Mouse (Mus musculus): Measurements from ENCODE around the gene Cldn3. TPM values are rescaled to one million over a fixed set of nuclear protein-coding genes. Genes with fewer than 3 reads are reported as not detected.

Cldn3 gene
- polyA plus RNA-seq, 1 experiment from 2014 or later = 137 TPM

DNA sequence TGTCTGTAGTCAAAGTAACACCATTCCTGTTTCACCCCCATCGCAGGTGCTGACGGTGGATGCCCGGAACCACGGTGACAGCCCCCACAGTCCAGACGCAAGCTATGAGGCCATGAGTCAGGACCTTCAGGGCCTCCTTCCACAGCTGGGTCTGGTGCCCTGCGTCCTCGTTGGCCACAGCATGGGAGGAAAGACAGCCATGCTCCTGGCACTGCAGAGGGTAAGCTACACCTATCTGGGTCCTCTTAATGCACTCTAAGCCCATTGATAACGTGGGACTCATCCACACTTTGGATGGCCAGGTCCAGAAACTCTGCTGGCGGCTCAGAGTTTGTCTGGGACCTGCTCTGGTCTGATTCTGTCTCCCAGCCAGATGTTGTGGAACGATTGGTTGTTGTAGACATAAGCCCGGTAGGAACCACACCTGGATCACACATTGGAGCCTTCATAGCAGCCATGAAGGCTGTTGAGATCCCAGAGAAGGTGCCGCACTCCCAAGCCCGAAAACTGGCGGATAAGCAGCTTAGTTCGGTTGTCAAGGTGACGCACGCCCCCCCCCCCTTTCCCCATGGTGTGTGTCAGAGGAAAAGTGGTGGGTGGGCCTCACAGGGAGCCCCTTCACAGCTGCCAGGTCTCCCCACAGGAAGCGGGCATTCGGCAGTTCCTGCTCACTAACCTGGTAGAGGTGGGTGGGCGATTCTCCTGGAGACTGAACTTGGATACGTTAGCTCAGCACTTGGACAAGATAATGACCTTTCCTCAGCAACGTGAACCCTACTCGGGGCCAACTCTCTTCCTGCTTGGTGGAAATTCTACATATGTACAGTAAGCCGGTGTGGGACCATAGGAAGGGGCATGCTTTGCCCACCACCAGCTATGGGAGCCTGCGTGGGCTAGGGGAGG lies 25.1 kb downstream of the Cldn3 start:
- H3K36me3 ChIP-seq (ENCODE audit: insufficient read depth) = no peaks in the 10 kb centered on the region

DNA sequence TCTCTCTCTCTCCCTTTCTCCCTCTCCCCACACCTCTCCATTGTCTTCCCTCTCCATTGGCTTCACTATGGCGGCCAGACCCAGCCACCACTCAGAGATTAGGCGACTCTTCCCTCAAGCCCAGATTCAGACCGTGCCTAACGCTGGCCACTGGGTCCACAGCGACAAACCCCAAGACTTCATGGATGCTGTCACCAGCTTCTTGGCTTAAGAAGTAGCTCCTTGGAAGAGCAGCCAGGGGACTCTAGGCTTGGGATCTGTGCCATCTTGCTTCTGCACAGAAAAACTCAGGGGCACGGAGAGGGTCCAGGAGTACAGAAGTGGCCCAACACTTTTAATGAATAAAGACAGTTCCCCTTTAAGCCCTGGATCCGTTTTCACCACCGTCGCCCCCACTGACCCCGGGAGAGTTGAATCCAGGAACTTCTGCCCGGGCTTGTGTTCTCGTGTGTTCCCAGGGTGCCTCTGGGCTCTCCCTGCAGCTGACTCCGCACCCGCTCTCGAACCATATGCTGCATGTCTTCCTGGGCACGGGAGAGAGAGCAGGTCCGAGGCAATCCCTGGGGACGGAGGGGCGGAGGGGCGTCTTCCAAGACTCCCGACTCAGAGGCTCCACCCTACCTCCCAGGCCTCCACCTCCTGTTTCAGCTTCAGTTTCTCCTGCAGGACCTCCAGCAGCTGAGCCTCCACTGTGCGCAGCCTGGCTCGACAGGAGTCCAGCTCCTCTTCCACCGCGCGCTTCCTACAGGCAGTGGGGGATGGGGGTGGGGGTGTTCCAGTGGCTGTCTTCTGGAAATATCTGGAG lies 26.0 kb downstream of the Cldn3 start:
- no peaks in the 10 kb centered on the region for H3K36me3 ChIP-seq (ENCODE audit: insufficient read depth)
- ATAC-seq (ENCODE audit: insufficient read depth) (no peak), DNase-seq (no peak)
- no peak for TF ChIP-seq CTCF (IDR thresholded peaks at IDR 0.05; ENCODE audit: low read depth)
- WGBS = 25% methylated on average over 26 of the region's 26 CpGs
- H3K4me3 ChIP-seq (ENCODE audit: low read depth, low read length) = peak overlapping the region; percentile 24
- H3K9ac ChIP-seq = peak overlapping the region; percentile 32; the same call in 1 of the 2 replicates
- no peaks in the 10 kb centered on the region for H3K27me3 ChIP-seq (ENCODE audit: insufficient read depth, low read length)
- peak overlapping the region; percentile 52 for H3K4me2 ChIP-seq
- H3K9me3 ChIP-seq (ENCODE audit: low read depth, low read length) = no peaks in the 10 kb centered on the region
- no peak overlapping the region for H3K27ac ChIP-seq (ENCODE audit: low read depth)
- H3K4me1 ChIP-seq (ENCODE audit: insufficient read depth) = peaks cover 22% of the 10 kb centered on the region

More for the DNA sequence above, 25.1 kb downstream of the Cldn3 start:
- DNase-seq (no peak), ATAC-seq (ENCODE audit: insufficient read depth) (no peak)
- H3K9me3 ChIP-seq (ENCODE audit: low read depth, low read length) = no peaks in the 10 kb centered on the region
- peak overlapping the region; percentile 60; the same call in 1 of the 2 replicates for H3K4me3 ChIP-seq (ENCODE audit: low read depth, low read length)
- 0 out of 2 replicates have a peak overlapping the region, but pooled peaks have one; percentile 96 for H3K27ac ChIP-seq (ENCODE audit: low read depth)
- H3K4me2 ChIP-seq = peak overlapping the region; percentile 61
- no peak overlapping the region for H3K9ac ChIP-seq
- peaks cover 22% of the 10 kb centered on the region for H3K4me1 ChIP-seq (ENCODE audit: insufficient read depth)
- WGBS = 78% methylated on average over 25 of the region's 25 CpGs
- no peak for TF ChIP-seq CTCF (IDR thresholded peaks at IDR 0.05; ENCODE audit: low read depth)
- H3K27me3 ChIP-seq (ENCODE audit: insufficient read depth, low read length) = no peaks in the 10 kb centered on the region

DNA sequence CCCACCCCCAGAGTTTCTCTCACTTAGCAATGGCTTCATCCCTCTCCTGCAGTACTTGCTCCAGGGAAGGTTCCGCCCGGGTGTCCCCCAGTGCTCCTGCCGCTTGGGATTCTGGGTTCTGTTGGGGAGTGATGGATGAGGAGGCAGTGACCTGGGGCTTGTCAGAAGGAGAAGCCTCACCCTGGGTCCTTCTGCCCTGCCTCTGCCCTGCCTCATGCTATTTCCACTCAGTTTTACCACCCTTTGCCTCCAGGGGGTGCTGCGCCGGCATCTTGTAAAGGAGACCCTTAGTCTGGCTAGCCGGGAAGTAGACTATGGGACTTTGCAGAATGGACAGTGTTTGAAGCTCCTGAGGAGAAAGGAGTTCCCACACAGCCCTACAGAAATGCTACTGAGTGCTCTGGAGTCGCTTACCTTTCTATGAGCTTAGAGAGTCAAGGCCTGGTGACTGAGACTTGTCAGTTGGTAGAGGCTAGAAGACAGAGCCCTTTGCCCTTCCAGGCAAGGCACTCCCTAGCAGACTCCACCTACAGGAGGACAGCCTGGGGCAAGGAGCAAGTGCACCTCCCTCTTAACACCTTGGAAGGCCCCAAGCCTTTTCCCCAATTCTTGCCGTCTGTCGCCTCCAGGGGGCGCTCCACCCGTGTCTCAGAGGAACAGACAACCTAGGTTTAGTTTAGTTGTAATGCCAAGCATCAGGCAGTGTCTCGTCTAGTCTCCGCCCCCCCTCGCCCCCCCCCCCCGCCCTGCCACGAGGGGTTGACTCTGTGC lies 26.8 kb downstream of the Cldn3 start:
- Histone ChIP-seq H3K9ac (peak overlapping the region; percentile 32; the same call in 1 of the 2 replicates), H3K27me3 (ENCODE audit: insufficient read depth, low read length) (no peaks in the 10 kb centered on the region), H3K4me1 (ENCODE audit: insufficient read depth) (peaks cover 22% of the 10 kb centered on the region), H3K27ac (ENCODE audit: low read depth) (0 out of 2 replicates have a peak overlapping the region, but pooled peaks have one; percentile 54), H3K9me3 (ENCODE audit: low read depth, low read length) (no peaks in the 10 kb centered on the region), H3K36me3 (ENCODE audit: insufficient read depth) (no peaks in the 10 kb centered on the region), H3K4me3 (ENCODE audit: low read depth, low read length) (peak overlapping the region; percentile 24), H3K4me2 (peak overlapping the region; percentile 52)
- peak; percentile 89 for DNase-seq
- 5% methylated on average over 16 of the region's 16 CpGs for WGBS
- no peak for ATAC-seq (ENCODE audit: insufficient read depth)
- peak; percentile 73 for TF ChIP-seq CTCF (IDR thresholded peaks at IDR 0.05; ENCODE audit: low read depth)

DNA sequence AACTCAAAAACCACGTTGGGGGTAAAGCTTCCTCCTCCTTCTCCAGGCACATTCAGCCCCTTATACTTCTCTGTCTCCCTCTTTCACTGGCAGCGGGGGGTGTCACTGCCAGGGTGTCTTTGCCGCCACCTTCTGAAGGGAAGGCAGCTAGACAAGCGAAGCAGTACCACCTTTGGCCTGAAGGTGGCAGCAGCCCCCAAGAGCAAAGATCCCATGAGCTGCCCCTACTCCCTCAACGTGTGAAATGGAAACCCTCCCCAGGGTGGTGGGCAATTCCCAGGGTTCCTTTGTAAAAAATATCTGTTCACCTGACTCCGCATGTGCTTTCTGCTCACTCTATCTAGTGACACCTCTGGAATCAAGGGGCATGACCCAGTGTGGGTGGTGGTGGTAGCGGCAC lies 29.5 kb downstream of the Cldn3 start:
- Histone ChIP-seq H3K4me2 (no peak overlapping the region), H3K9me3 (ENCODE audit: low read depth, low read length) (no peaks in the 10 kb centered on the region), H3K4me3 (ENCODE audit: low read depth, low read length) (no peak overlapping the region), H3K36me3 (ENCODE audit: insufficient read depth) (no peaks in the 10 kb centered on the region), H3K27ac (ENCODE audit: low read depth) (no peak overlapping the region), H3K27me3 (ENCODE audit: insufficient read depth, low read length) (no peaks in the 10 kb centered on the region), H3K9ac (no peak overlapping the region), H3K4me1 (ENCODE audit: insufficient read depth) (peaks cover 17% of the 10 kb centered on the region)
- peak; percentile 98 for TF ChIP-seq CTCF (IDR thresholded peaks at IDR 0.05; ENCODE audit: low read depth)
- 13% methylated on average over 7 of the region's 7 CpGs for WGBS
- peak; percentile 20; the same call in 1 of the 2 replicates for ATAC-seq (ENCODE audit: insufficient read depth)
- peak; percentile 92 for DNase-seq

GRCm38 (mm10) chr5:135016224-135016759 lies 30.3 kb downstream of the Cldn3 start:
- no peak overlapping the region for H3K4me2 ChIP-seq
- DNase-seq (no peak), ATAC-seq (ENCODE audit: insufficient read depth) (no peak)
- H3K4me1 ChIP-seq (ENCODE audit: insufficient read depth) = peaks cover 10% of the 10 kb centered on the region; the same call in 1 of the 2 replicates
- no peak overlapping the region for H3K9ac ChIP-seq
- H3K9me3 ChIP-seq (ENCODE audit: low read depth, low read length) = no peaks in the 10 kb centered on the region
- peak; percentile 24 for TF ChIP-seq CTCF (IDR thresholded peaks at IDR 0.05; ENCODE audit: low read depth)
- no peaks in the 10 kb centered on the region for H3K36me3 ChIP-seq (ENCODE audit: insufficient read depth)
- H3K27ac ChIP-seq (ENCODE audit: low read depth) = no peak overlapping the region
- H3K4me3 ChIP-seq (ENCODE audit: low read depth, low read length) = no peak overlapping the region
- WGBS = 35% methylated on average over 4 of the region's 4 CpGs
- H3K27me3 ChIP-seq (ENCODE audit: insufficient read depth, low read length) = no peaks in the 10 kb centered on the region

DNA sequence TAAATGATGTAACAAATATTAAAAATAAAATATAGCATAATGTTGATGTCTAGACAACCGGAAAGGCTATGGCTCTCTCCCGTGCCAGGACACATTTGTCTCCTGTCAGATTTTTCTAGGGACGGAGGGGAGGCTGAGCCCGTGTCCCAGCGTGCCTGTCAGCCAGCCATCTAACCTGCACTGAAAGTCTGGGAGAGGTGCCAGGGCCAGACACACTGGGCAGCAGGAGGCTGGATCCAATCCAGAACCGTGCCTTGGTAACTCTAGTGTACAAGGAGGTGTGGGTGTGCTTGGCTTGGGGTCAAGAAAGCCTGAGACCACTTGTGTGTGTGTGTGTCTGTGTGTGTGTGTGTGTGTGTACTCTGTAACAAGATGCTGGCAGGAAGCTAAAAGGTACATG lies 35.8 kb downstream of the Cldn3 start:
- no peak overlapping the region for H3K4me3 ChIP-seq (ENCODE audit: low read depth, low read length)
- no peaks in the 10 kb centered on the region for H3K27me3 ChIP-seq (ENCODE audit: insufficient read depth, low read length)
- H3K27ac ChIP-seq (ENCODE audit: low read depth) = peak overlapping the region; percentile 50; the same call in 1 of the 2 replicates
- no peak overlapping the region for H3K9ac ChIP-seq
- no peak overlapping the region for H3K4me2 ChIP-seq
- no peak for TF ChIP-seq CTCF (IDR thresholded peaks at IDR 0.05; ENCODE audit: low read depth)
- 24% methylated on average over 6 of the region's 6 CpGs for WGBS
- no peaks in the 10 kb centered on the region for H3K9me3 ChIP-seq (ENCODE audit: low read depth, low read length)
- 0 out of 2 replicates have a peak, but pooled peaks have one; percentile 21 for ATAC-seq (ENCODE audit: insufficient read depth)
- H3K4me1 ChIP-seq (ENCODE audit: insufficient read depth) = peaks cover 18% of the 10 kb centered on the region
- DNase-seq = peak; percentile 79
- no peaks in the 10 kb centered on the region for H3K36me3 ChIP-seq (ENCODE audit: insufficient read depth)

Measured in lung, embryonic 14.5 days (tissue).